ENCODE assay signal across 19 mouse cellular contexts in the genomic region with DNA sequence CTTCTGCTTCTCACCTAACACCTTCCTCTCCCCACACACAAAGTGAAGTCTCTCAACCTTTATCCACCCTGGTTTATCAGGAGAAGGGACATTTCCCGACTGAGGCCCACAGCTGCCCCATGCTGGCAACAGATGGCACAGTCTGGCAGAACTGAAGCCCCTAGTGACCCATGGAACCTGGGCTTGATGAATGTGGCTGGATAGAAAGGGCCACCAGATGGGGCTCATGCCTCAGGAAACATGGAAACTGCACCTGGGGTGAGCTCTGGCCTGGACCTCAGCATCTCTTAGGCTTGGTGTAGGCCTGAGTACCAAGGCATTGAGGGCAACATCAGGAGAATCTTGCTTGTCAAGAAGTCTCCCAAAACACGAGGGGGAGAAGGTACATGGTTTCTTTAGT.
A peak's percentile ranks its signal among the peaks of the same experiment; 100 is the strongest.
DNase-seq lines count a peak whose midpoint lies in the region; TF ChIP-seq lines count a peak whose summit lies in the region.
"Had no signal": no experiment of that assay in that cellular context is flagged by ENCODE, and none has a peak within 500 bp of the region (broad histone marks: within the 10 kb centered on the region; RNA-seq: fewer than 3 reads in every experiment).

No protein-coding gene starts in this region.

- 80% methylated on average over 2 of the region's 2 CpGs for WGBS in olfactory bulb, adult 2 months

- H3K4me3 ChIP-seq in layer of hippocampus, adult 2 months: no peak overlapping the region
- no peak overlapping the region for H3K4me3 ChIP-seq in olfactory bulb, adult 2 months (ENCODE audit: insufficient read depth, low read depth, low read length)
- H3K4me3 ChIP-seq: embryonic facial prominence, embryonic 15.5 days; forebrain, embryonic 10.5 days; kidney, embryonic 15.5 days; limb, embryonic 12.5 days; liver, embryonic 15.5 days; megakaryocyte, embryonic 14.5 days had no signal

- TF ChIP-seq POLR2A in olfactory bulb, adult 2 months (IDR thresholded peaks at IDR 0.05; ENCODE audit: insufficient read depth, low read depth, low read length): no peak

- peaks cover 9% of the 10 kb centered on the region for H3K4me1 ChIP-seq in olfactory bulb, adult 2 months (ENCODE audit: control insufficient read depth, insufficient read depth, low read length)
- H3K4me1 ChIP-seq: embryonic facial prominence, embryonic 15.5 days; kidney, embryonic 15.5 days; limb, embryonic 12.5 days; liver, embryonic 15.5 days; megakaryocyte, embryonic 14.5 days had no signal

- peak; percentile 51 for TF ChIP-seq CTCF in layer of hippocampus, adult 2 months (conservative IDR thresholded peaks at IDR 0.05)
- TF ChIP-seq CTCF in olfactory bulb, adult 2 months (IDR thresholded peaks at IDR 0.05; ENCODE audit: insufficient read depth, low read depth, low read length): peak; percentile 9; the same call in 1 of the 2 replicates

- DNase-seq in cerebellum, adult 9-11 months: peak; percentile 6
- DNase-seq in cerebellum, adult 18-20 months: no peak
- DNase-seq in layer of hippocampus, adult 2 months (ENCODE audit: low spot score in 2 of 2): no peak
- DNase-seq in layer of hippocampus, adult 18-20 months (ENCODE audit: low spot score in 2 of 2): no peak
- DNase-seq in brain, adult 2 months (ENCODE audit: low read depth, low spot score): peak; percentile 35
- DNase-seq in urinary bladder, adult 2 months (ENCODE audit: low spot score): no peak
- DNase-seq: adrenal gland, postnatal 10 days; embryo, embryonic 11 days; heart, postnatal 14 days; lung, postnatal 10 days; thymus, postnatal 25 days had no signal

- no peak overlapping the region for H3K27ac ChIP-seq in layer of hippocampus, adult 2 months
- no peak overlapping the region for H3K27ac ChIP-seq in olfactory bulb, adult 2 months (ENCODE audit: insufficient read depth, low read depth, low read length)
- H3K27ac ChIP-seq: embryonic facial prominence, embryonic 15.5 days; forebrain, embryonic 10.5 days; kidney, embryonic 15.5 days; limb, embryonic 12.5 days; liver, embryonic 15.5 days; stomach, postnatal 0 days had no signal

Comparison
In these comparisons a context has a peak if more than half of its experiments do, and no peak if none do; other contexts are left out.
1. DNase-seq: peak in cerebellum, adult 9-11 months (single experiment) and brain, adult 2 months (single experiment); none in cerebellum, adult 18-20 months (0 of 2), layer of hippocampus, adult 2 months (0 of 2), layer of hippocampus, adult 18-20 months (0 of 2) and urinary bladder, adult 2 months (single experiment).